Mouse (Mus musculus) embryonic fibroblast, embryonic 13.5 days (primary cell): ENCODE measurements around the gene Ctnnd2.

Source experiments
- CTCF ChIP-seq: IDR thresholded peaks from 2 replicates; pipeline ENCODE4 v1.5.1; 2011; ENCODE audit warnings: mild to moderate bottlenecking, control low read depth, low read length, moderate library complexity, borderline replicate concordance; ENCODE audit not compliant: insufficient read depth
- POLR2A ChIP-seq: IDR thresholded peaks from 2 replicates; pipeline ENCODE4 v1.6.1; 2011; ENCODE audit warnings: low read depth, mild to moderate bottlenecking, control low read depth, low read length, moderate library complexity

DNA sequence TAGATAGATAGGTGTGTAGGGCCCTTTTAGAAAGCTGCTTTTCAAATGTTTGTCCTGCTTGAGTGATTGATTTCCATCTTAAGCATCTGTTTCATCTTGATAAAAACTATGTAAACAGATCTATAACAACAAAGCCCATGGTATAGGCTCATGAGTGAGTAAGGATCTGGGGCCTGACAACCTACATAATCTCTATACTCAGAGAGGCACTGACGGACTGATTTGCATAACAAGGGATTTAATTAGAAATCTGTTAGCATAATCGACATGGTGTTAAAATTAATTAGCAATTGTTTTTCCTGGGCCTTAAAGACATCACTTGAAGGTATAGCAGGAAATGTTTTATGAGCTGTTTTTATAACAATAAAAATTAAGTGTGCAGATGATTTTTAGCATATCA, 548.7 kb downstream of the Ctnnd2 start:
- TF ChIP-seq CTCF (no peak), POLR2A (no peak)
